Mouse (Mus musculus) ES-E14 (cell line): ENCODE measurements around the gene Ints6. TPM values are rescaled to one million over a fixed set of nuclear protein-coding genes. Genes with fewer than 3 reads are reported as not detected.

Experiments used
- DNase-seq: peaks from one replicate; pipeline ENCODE4 v3.0.0-alpha.2; 2013; ENCODE audit warnings: low read depth, low spot score
- H3K27ac ChIP-seq: 2 replicates; pipeline ENCODE4 v1.5.1; 2012; ENCODE audit warnings: low read depth, mild to moderate bottlenecking, low read length, moderate library complexity, mixed read lengths; ENCODE audit not compliant: poor library complexity, insufficient read depth, severe bottlenecking
- H3K36me3 ChIP-seq: 2 replicates; pipeline ENCODE4 v1.6.1; 2012; ENCODE audit warnings: mild to moderate bottlenecking, low read length, moderate library complexity, mixed read lengths; ENCODE audit not compliant: control insufficient read depth, poor library complexity, insufficient read depth, severe bottlenecking
- H3K4me1 ChIP-seq, 2 experiments: fragments of 150-350 bp in 1 of 2; sonication (generic) in 1 of 2; 2 replicates each; pipeline ENCODE4 v1.6.1; 2012; ENCODE audit warnings: low read length in 2 of 2, mild to moderate bottlenecking in 1 of 2, mixed read lengths in 1 of 2; ENCODE audit not compliant: control insufficient read depth in 2 of 2, insufficient read depth in 2 of 2, poor library complexity in 1 of 2
- H3K4me3 ChIP-seq, 2 experiments: fragments of 150-350 bp in 1 of 2; sonication (generic) in 1 of 2; 2 replicates each; pipeline ENCODE4 v1.5.1; 2012; ENCODE audit warnings: low read length in 2 of 2, low read depth in 1 of 2, mild to moderate bottlenecking in 1 of 2, mixed read lengths in 1 of 2; ENCODE audit not compliant: insufficient read depth in 1 of 2, poor library complexity in 1 of 2, severe bottlenecking in 1 of 2
- H3K9ac ChIP-seq: 2 replicates; pipeline ENCODE4 v1.6.1; 2012; ENCODE audit warnings: low read depth, mild to moderate bottlenecking, low read length, mixed read lengths; ENCODE audit not compliant: poor library complexity, insufficient read depth, severe bottlenecking
- H3K9me3 ChIP-seq: fragments of 150-350 bp; sonication (generic); 2 replicates; pipeline ENCODE4 v1.6.1; 2012; ENCODE audit warnings: low read depth, mild to moderate bottlenecking, low read length; ENCODE audit not compliant: control insufficient read depth, insufficient read depth
- CHD2 ChIP-seq: IDR thresholded peaks from 2 replicates; pipeline ENCODE4 v1.6.1; 2014; ENCODE audit warnings: mild to moderate bottlenecking, low read depth, low read length, inconsistent platforms
- HCFC1 ChIP-seq: IDR thresholded peaks from 2 replicates; pipeline ENCODE4 v1.6.1; 2012; ENCODE audit warnings: low read length, inconsistent platforms, borderline replicate concordance; ENCODE audit not compliant: insufficient read depth
- MAFK ChIP-seq: IDR thresholded peaks from 2 replicates; pipeline ENCODE4 v1.6.1; 2014; ENCODE audit warnings: mild to moderate bottlenecking, low read depth, low read length, inconsistent platforms; ENCODE audit not compliant: insufficient read depth
- ZC3H11A ChIP-seq: IDR thresholded peaks from 2 replicates; pipeline ENCODE4 v1.6.1; 2012; ENCODE audit warnings: low read depth, mild to moderate bottlenecking, inconsistent platforms, low read length, borderline replicate concordance
- ZNF384 ChIP-seq: IDR thresholded peaks from 2 replicates; pipeline ENCODE4 v1.6.1; 2012; ENCODE audit warnings: low read depth, low read length, inconsistent platforms
- in situ Hi-C, 2 experiments: fragments of 600-800 bp; cut with MboI; formaldehyde crosslinking; loops; one replicate each; pipeline ENCODE4 v1.15.1; 2025; ENCODE audit warnings: low sequenced_read_pairs in 2 of 2, inconsistent platforms in 1 of 2; ENCODE audit not compliant: unreplicated experiment in 2 of 2
- total RNA-seq: library from RNA; depleted of rRNA; stranded (reverse); fragments of 300-350 nt; gene quantifications from 2 replicates; pipeline ENCODE4 v1.2.3, GENCODE M21; 2012

Gene Ints6
- total RNA-seq, 1 experiment, result 38.4 TPM

- no peak overlapping the region for H3K9ac ChIP-seq
- H3K4me3 ChIP-seq, result no peak overlapping the region
- H3K4me1 ChIP-seq, result peaks cover 9 to 14% of the 10 kb centered on the region in 2 experiments; a peak in 3 of 4 replicates
- TF ChIP-seq CHD2 (no peak), MAFK (no peak)
- in situ Hi-C loops, result no loop called here
- no peaks in the 10 kb centered on the region for H3K9me3 ChIP-seq
- no peak for DNase-seq
- H3K27ac ChIP-seq, result peak overlapping the region; percentile 51; the same call in 1 of the 2 replicates
- no peaks in the 10 kb centered on the region for H3K36me3 ChIP-seq
Observed at GRCm38 (mm10) chr14:62773766-62774165, 12.8 kb upstream of the Ints6 start.

- Histone ChIP-seq H3K27ac (no peak overlapping the region), H3K4me1 (peaks cover 3 to 4% of the 10 kb centered on the region in 2 experiments; a peak in 1 of 4 replicates), H3K9ac (no peak overlapping the region), H3K9me3 (no peaks in the 10 kb centered on the region), H3K36me3 (no peaks in the 10 kb centered on the region), H3K4me3 (no peak overlapping the region)
- in situ Hi-C loops, result no loop called here
- TF ChIP-seq CHD2, result no peak
- TF ChIP-seq MAFK, result no peak
- no peak for TF ChIP-seq ZC3H11A
- no peak for TF ChIP-seq HCFC1
- TF ChIP-seq ZNF384, result no peak
- DNase-seq, result no peak
Observed at GRCm38 (mm10) chr14:62765398-62765797, 4.4 kb upstream of the Ints6 start.

- no peak for DNase-seq
- in situ Hi-C loops, result no loop called here
- no peaks in the 10 kb centered on the region for H3K36me3 ChIP-seq
- no peaks in the 10 kb centered on the region for H3K9me3 ChIP-seq
- H3K4me3 ChIP-seq, result no peak overlapping the region
- H3K9ac ChIP-seq, result no peak overlapping the region
- peaks cover 3 to 4% of the 10 kb centered on the region in 2 experiments; a peak in 1 of 4 replicates for H3K4me1 ChIP-seq
- TF ChIP-seq CHD2 (no peak), MAFK (no peak), ZC3H11A (no peak), HCFC1 (no peak), ZNF384 (no peak)
- no peak overlapping the region for H3K27ac ChIP-seq
Observed at GRCm38 (mm10) chr14:62764371-62764770, 3.4 kb upstream of the Ints6 start.

- Histone ChIP-seq H3K4me3 (peak overlapping the region; percentile 92 to 99), H3K9me3 (no peaks in the 10 kb centered on the region), H3K9ac (peak overlapping the region; percentile 97), H3K27ac (peak overlapping the region; percentile 97), H3K36me3 (no peaks in the 10 kb centered on the region; the same call in 1 of the 2 replicates), H3K4me1 (peaks cover 4 to 7% of the 10 kb centered on the region in 2 experiments; a peak in 1 of 4 replicates)
- DNase-seq, result no peak
- no peak for TF ChIP-seq HCFC1
- no peak for TF ChIP-seq MAFK
- no peak for TF ChIP-seq CHD2
- TF ChIP-seq ZNF384, result no peak
- TF ChIP-seq ZC3H11A, result no peak
- in situ Hi-C loops, result no loop called here
Observed at GRCm38 (mm10) chr14:62761943-62762342, 974 bp upstream of the Ints6 start.
